Mouse (Mus musculus) CH12.LX (cell line): ENCODE measurements around the gene Cinp. TPM values are rescaled to one million over a fixed set of nuclear protein-coding genes. Genes with fewer than 3 reads are reported as not detected.

ENCODE experiments used
- DNase-seq: peaks from one replicate; pipeline ENCODE4 v3.0.0-alpha.2; 2013; ENCODE audit errors: extremely low read depth
- H3K27ac ChIP-seq: 2 replicates; pipeline ENCODE4 v1.5.1; 2012; ENCODE audit warnings: low read depth, mild to moderate bottlenecking, control low read depth, moderate library complexity; ENCODE audit not compliant: insufficient read depth
- H3K27me3 ChIP-seq: replicated peaks from 2 replicates; pipeline ENCODE3; 2012; ENCODE audit warnings: inconsistent platforms
- H3K36me3 ChIP-seq, 2 experiments: replicated peaks in 1 of 2; 2 replicates each; pipeline versions ENCODE3 to v1.6.1; 2012; ENCODE audit warnings: inconsistent platforms in 1 of 2, low read length in 1 of 2, mild to moderate bottlenecking in 1 of 2, mixed read lengths in 1 of 2, moderate library complexity in 1 of 2; ENCODE audit not compliant: control insufficient read depth in 1 of 2, insufficient read depth in 1 of 2
- H3K4me1 ChIP-seq, 2 experiments: 2 replicates each; pipeline ENCODE4 v1.6.1; 2012; ENCODE audit warnings: inconsistent platforms in 1 of 2, moderate library complexity in 1 of 2; ENCODE audit not compliant: insufficient read depth in 2 of 2, control insufficient read depth in 1 of 2
- H3K4me2 ChIP-seq: 2 replicates; pipeline ENCODE4 v1.6.1; 2012; ENCODE audit warnings: low read depth, mild to moderate bottlenecking, control low read depth; ENCODE audit not compliant: poor library complexity, insufficient read depth, severe bottlenecking
- H3K4me3 ChIP-seq, 3 experiments: fragments of 150-350 bp in 1 of 3; sonication (generic) in 1 of 3; replicated peaks in 1 of 3; 2 replicates each; pipeline versions ENCODE3 to v1.5.1; 2011 to 2012; ENCODE audit warnings: low read depth in 2 of 3, low read length in 2 of 3, mild to moderate bottlenecking in 2 of 3, moderate library complexity in 2 of 3, control low read depth in 1 of 3, improper control_type of control experiment in 1 of 3, inconsistent platforms in 1 of 3, mixed read lengths in 1 of 3; ENCODE audit not compliant: poor library complexity in 1 of 3
- H3K79me2 ChIP-seq: replicated peaks from 2 replicates; pipeline ENCODE4 v1.6.1; 2012; ENCODE audit warnings: mild to moderate bottlenecking, moderate library complexity; ENCODE audit not compliant: control insufficient read depth, poor library complexity, insufficient read depth, severe bottlenecking; ENCODE audit errors: extremely low read depth
- H3K9ac ChIP-seq: 2 replicates; pipeline ENCODE4 v1.6.1; 2012; ENCODE audit warnings: low read depth, mild to moderate bottlenecking, control low read depth, moderate library complexity; ENCODE audit not compliant: insufficient read depth
- H3K9me3 ChIP-seq: replicated peaks from 2 replicates; pipeline ENCODE3; 2012; ENCODE audit warnings: low read length, inconsistent platforms, mixed read lengths
- BHLHE40 ChIP-seq: IDR thresholded peaks from 2 replicates; pipeline ENCODE4 v1.6.1; 2011; ENCODE audit warnings: mild to moderate bottlenecking, low read depth, low read length, improper control_type of control experiment
- CHD1 ChIP-seq: IDR thresholded peaks from 2 replicates; pipeline ENCODE4 v1.6.1; 2012; ENCODE audit warnings: low read depth, low read length, improper control_type of control experiment, inconsistent platforms
- CHD2 ChIP-seq: IDR thresholded peaks from 2 replicates; pipeline ENCODE4 v1.6.1; 2011; ENCODE audit warnings: low read length, improper control_type of control experiment
- CTCF ChIP-seq, 2 experiments: IDR thresholded peaks in 1 of 2; conservative IDR thresholded peaks in 1 of 2; 2 replicates each; pipeline ENCODE4 v1.5.1; 2011 to 2012; ENCODE audit warnings: low read depth in 2 of 2, low read length in 2 of 2, improper control_type of control experiment in 1 of 2, inconsistent platforms in 1 of 2, mild to moderate bottlenecking in 1 of 2, moderate library complexity in 1 of 2
- ELF1 ChIP-seq: IDR thresholded peaks from 2 replicates; pipeline ENCODE4 v1.6.1; 2014; ENCODE audit warnings: low read depth, mild to moderate bottlenecking, inconsistent platforms, low read length, improper control_type of control experiment
- EP300 ChIP-seq: IDR thresholded peaks from 2 replicates; pipeline ENCODE4 v1.6.1; 2011; ENCODE audit warnings: low read length, improper control_type of control experiment
- GABPA ChIP-seq: IDR thresholded peaks from 2 replicates; pipeline ENCODE4 v1.6.1; 2012; ENCODE audit warnings: low read depth, low read length, improper control_type of control experiment, inconsistent platforms; ENCODE audit not compliant: insufficient replicate concordance
- IRF4 ChIP-seq: IDR thresholded peaks from 2 replicates; pipeline ENCODE4 v1.6.1; 2014; ENCODE audit warnings: low read depth, mild to moderate bottlenecking, inconsistent platforms, low read length, improper control_type of control experiment
- JUN ChIP-seq: IDR thresholded peaks from 2 replicates; pipeline ENCODE4 v1.6.1; 2011; ENCODE audit warnings: low read depth, mild to moderate bottlenecking, low read length, improper control_type of control experiment, moderate library complexity; ENCODE audit not compliant: insufficient read depth
- JUND ChIP-seq: conservative IDR thresholded peaks from 2 replicates; pipeline ENCODE4 v1.6.1; 2011; ENCODE audit warnings: low read depth, low read length, improper control_type of control experiment
- MAFK ChIP-seq: IDR thresholded peaks from 2 replicates; pipeline ENCODE4 v1.6.1; 2011; ENCODE audit warnings: low read length, improper control_type of control experiment; ENCODE audit not compliant: insufficient replicate concordance
- MAX ChIP-seq: IDR thresholded peaks from 2 replicates; pipeline ENCODE4 v1.6.1; 2011; ENCODE audit warnings: low read length, improper control_type of control experiment
- MAZ ChIP-seq: IDR thresholded peaks from 2 replicates; pipeline ENCODE4 v1.6.1; 2012; ENCODE audit warnings: low read depth, mild to moderate bottlenecking, inconsistent platforms, low read length, improper control_type of control experiment, moderate library complexity
- MYC ChIP-seq: IDR thresholded peaks from 2 replicates; pipeline ENCODE4 v1.6.1; 2011; ENCODE audit warnings: low read depth, mild to moderate bottlenecking, improper control_type of control experiment, low read length
- NELFE ChIP-seq: IDR thresholded peaks from 2 replicates; pipeline ENCODE4 v1.6.1; 2011; ENCODE audit warnings: low read depth, low read length, improper control_type of control experiment
- NRF1 ChIP-seq: IDR thresholded peaks from 2 replicates; pipeline ENCODE4 v1.6.1; 2014; ENCODE audit warnings: low read depth, mild to moderate bottlenecking, inconsistent platforms, low read length, improper control_type of control experiment, moderate library complexity
- PAX5 ChIP-seq: IDR thresholded peaks from 2 replicates; pipeline ENCODE4 v1.6.1; 2012; ENCODE audit warnings: low read length, inconsistent platforms, mixed read lengths
- POLR2AphosphoS2 ChIP-seq: IDR thresholded peaks from 2 replicates; pipeline ENCODE4 v1.6.1; 2011; ENCODE audit warnings: low read depth, low read length, improper control_type of control experiment
- RCOR1 ChIP-seq: conservative IDR thresholded peaks from 2 replicates; pipeline ENCODE4 v1.6.1; 2012; ENCODE audit warnings: low read depth, mild to moderate bottlenecking, inconsistent platforms, low read length, improper control_type of control experiment
- TBP ChIP-seq: conservative IDR thresholded peaks from 2 replicates; pipeline ENCODE4 v1.6.1; 2011; ENCODE audit warnings: low read depth, low read length, improper control_type of control experiment
- TCF12 ChIP-seq: IDR thresholded peaks from 2 replicates; pipeline ENCODE4 v1.6.1; 2014; ENCODE audit warnings: low read depth, mild to moderate bottlenecking, inconsistent platforms, low read length, improper control_type of control experiment
- ZKSCAN1 ChIP-seq: IDR thresholded peaks from 2 replicates; pipeline ENCODE4 v1.6.1; 2012; ENCODE audit warnings: low read depth, inconsistent platforms, low read length, improper control_type of control experiment, borderline replicate concordance
- ZMIZ1 ChIP-seq: IDR thresholded peaks from 2 replicates; pipeline ENCODE4 v1.6.1; 2012; ENCODE audit warnings: low read depth, mild to moderate bottlenecking, inconsistent platforms, low read length, improper control_type of control experiment
- ZNF384 ChIP-seq: IDR thresholded peaks from 2 replicates; pipeline ENCODE4 v1.6.1; 2012; ENCODE audit warnings: low read depth, low read length, improper control_type of control experiment, inconsistent platforms
- dilution Hi-C: fragments of 300-500 bp; cut with MboI; formaldehyde crosslinking; loops from 2 replicates; pipeline ENCODE4 v1.14.3; 2020; ENCODE audit warnings: low sequenced_read_pairs; ENCODE audit not compliant: extremely low pct_unique_long_range_greater_than_20kb, extremely low pct_ligation_motif_present
- in situ Hi-C: fragments of 300-500 bp; cut with MboI; formaldehyde crosslinking; loops from 3 replicates; pipeline ENCODE4 v1.14.3; 2019; ENCODE audit warnings: low sequenced_read_pairs, low pct_ligation_motif_present, low pct_unique_long_range_greater_than_20kb, mixed read lengths
- polyA plus RNA-seq: library from polyadenylated mRNA; unstranded; fragments of >175 nt; gene quantifications from 2 replicates; pipeline ENCODE4 v1.2.1, GENCODE M21; 2012; ENCODE audit warnings: low read depth; ENCODE audit not compliant: insufficient read length
- total RNA-seq, 2 experiments: library from RNA; depleted of rRNA; stranded (reverse); fragments of 300-350 nt in 1 of 2; fragments of >200 nt in 1 of 2; gene quantifications; 2 replicates each; pipeline ENCODE4 v1.2.3; 2012 to 2014

Cinp gene
- total and polyA plus RNA-seq, 3 experiments, result 114 to 164 (median 135) TPM

GRCm38 (mm10) chr12:110865989-110866388, 23.0 kb downstream of the Cinp start:
- no peaks in the 10 kb centered on the region for H3K79me2 ChIP-seq
- H3K9ac ChIP-seq, result no peak overlapping the region
- no peak overlapping the region for H3K4me3 ChIP-seq
- dilution Hi-C loops (no loop called here), in situ Hi-C loops (no loop called here)
- no peak overlapping the region for H3K27ac ChIP-seq
- no peak for DNase-seq
- H3K4me2 ChIP-seq, result no peak overlapping the region
- H3K4me1 ChIP-seq, result no peaks in the 10 kb centered on the region
- no peaks in the 10 kb centered on the region for H3K27me3 ChIP-seq
- peaks cover 3% of the 10 kb centered on the region for H3K9me3 ChIP-seq
- TF ChIP-seq MAX, result no peak
- TF ChIP-seq TCF12, result no peak
- no peak for TF ChIP-seq ZMIZ1
- TF ChIP-seq POLR2AphosphoS2, result no peak
- TF ChIP-seq JUND, result no peak
- no peak for TF ChIP-seq CHD1
- no peak for TF ChIP-seq ELF1
- no peak for TF ChIP-seq GABPA
- TF ChIP-seq EP300, result no peak
- no peak for TF ChIP-seq MAFK
- TF ChIP-seq CHD2, result no peak
- TF ChIP-seq PAX5, result no peak
- no peak for TF ChIP-seq NELFE
- TF ChIP-seq NRF1, result no peak
- TF ChIP-seq MYC, result no peak
- no peak for TF ChIP-seq TBP
- peaks cover 78 to 92% of the 10 kb centered on the region in 2 experiments for H3K36me3 ChIP-seq

GRCm38 (mm10) chr12:110865571-110865970, 23.4 kb downstream of the Cinp start:
- TF ChIP-seq JUN (no peak), ZKSCAN1 (no peak), ZNF384 (no peak), IRF4 (no peak), RCOR1 (no peak), ZMIZ1 (no peak), MAZ (no peak), NELFE (no peak), CTCF (conservative IDR thresholded peaks at IDR 0.05 in 1 of 2, IDR thresholded peaks at IDR 0.05 in 1 of 2; ENCODE audit: low read depth in 2 of 2, low read length in 2 of 2) (no peak), BHLHE40 (no peak)
- no peak overlapping the region for H3K27ac ChIP-seq
- H3K27me3 ChIP-seq, result no peaks in the 10 kb centered on the region
- no peak overlapping the region for H3K4me2 ChIP-seq
- no peak overlapping the region for H3K4me3 ChIP-seq
- no peaks in the 10 kb centered on the region for H3K4me1 ChIP-seq
- peaks cover 3% of the 10 kb centered on the region for H3K9me3 ChIP-seq
- H3K36me3 ChIP-seq, result peaks cover 78 to 92% of the 10 kb centered on the region in 2 experiments
- dilution Hi-C loops (no loop called here), in situ Hi-C loops (no loop called here)
- no peak overlapping the region for H3K9ac ChIP-seq
- DNase-seq, result no peak
- H3K79me2 ChIP-seq, result no peaks in the 10 kb centered on the region
